Mouse (Mus musculus) heart, embryonic 15.5 days (tissue): ENCODE measurements around the gene Lrp2. TPM values are rescaled to one million over a fixed set of nuclear protein-coding genes. Genes with fewer than 3 reads are reported as not detected.
"Not testable (repeated sequence)": the region's sequence is repeated elsewhere in the genome, so short reads cannot be mapped to it uniquely, and the experiment has no call there.

Experiments used
- ATAC-seq: fragments of 200-750 bp; cut with Nextera tagmentation; replicated peaks from 2 replicates; pipeline ENCODE4 v1.8.0; 2017; ENCODE audit warnings: low read depth, moderate TSS enrichment; ENCODE audit not compliant: insufficient number of reproducible peaks, insufficient read depth, low FRiP score
- H3K27ac ChIP-seq: fragments of 300-500 bp; sonication (generic); 2 replicates; pipeline ENCODE4 v1.5.1; 2015; ENCODE audit warnings: mild to moderate bottlenecking, inconsistent platforms
- H3K27me3 ChIP-seq: fragments of 300-500 bp; sonication (generic); 2 replicates; pipeline ENCODE4 v1.6.1; 2015; ENCODE audit warnings: inconsistent platforms
- H3K36me3 ChIP-seq: fragments of 300-500 bp; sonication (generic); 2 replicates; pipeline ENCODE4 v1.6.1; 2015; ENCODE audit warnings: mild to moderate bottlenecking, inconsistent platforms
- H3K4me1 ChIP-seq: fragments of 300-500 bp; sonication (generic); replicated peaks from 2 replicates; pipeline ENCODE4 v1.6.1; 2015; ENCODE audit warnings: inconsistent platforms
- H3K4me2 ChIP-seq: fragments of 300-500 bp; sonication (generic); 2 replicates; pipeline ENCODE4 v1.6.1; 2015; ENCODE audit warnings: inconsistent platforms, mild to moderate bottlenecking, moderate library complexity
- H3K4me3 ChIP-seq: fragments of 300-500 bp; sonication (generic); 2 replicates; pipeline ENCODE4 v1.5.1; 2015; ENCODE audit warnings: mild to moderate bottlenecking, inconsistent platforms
- H3K9ac ChIP-seq: fragments of 300-500 bp; sonication (generic); 2 replicates; pipeline ENCODE4 v1.6.1; 2015; ENCODE audit warnings: mild to moderate bottlenecking, inconsistent platforms
- H3K9me3 ChIP-seq: fragments of 300-500 bp; sonication (generic); replicated peaks from 2 replicates; pipeline ENCODE4 v1.6.1; 2016; ENCODE audit warnings: inconsistent platforms
- WGBS: fragments of 180-500 bp; shearing (Covaris S2); methylation state at CpG from one replicate; pipeline ENCODE4 v1.1.7; 2015; ENCODE audit warnings: mixed read lengths; 5-methylcytosine and 5-hydroxymethylcytosine counted together
- polyA plus RNA-seq: library from polyadenylated mRNA; unstranded; fragments of >200 nt; fragmentation: Nextera tagmentation; extraction: Ambion mirVana; gene quantifications from 2 replicates; pipeline ENCODE4 v1.2.1, GENCODE M21; 2015

Lrp2 gene
- polyA plus RNA-seq, 1 experiment from 2014 or later: 0.25 TPM

DNA sequence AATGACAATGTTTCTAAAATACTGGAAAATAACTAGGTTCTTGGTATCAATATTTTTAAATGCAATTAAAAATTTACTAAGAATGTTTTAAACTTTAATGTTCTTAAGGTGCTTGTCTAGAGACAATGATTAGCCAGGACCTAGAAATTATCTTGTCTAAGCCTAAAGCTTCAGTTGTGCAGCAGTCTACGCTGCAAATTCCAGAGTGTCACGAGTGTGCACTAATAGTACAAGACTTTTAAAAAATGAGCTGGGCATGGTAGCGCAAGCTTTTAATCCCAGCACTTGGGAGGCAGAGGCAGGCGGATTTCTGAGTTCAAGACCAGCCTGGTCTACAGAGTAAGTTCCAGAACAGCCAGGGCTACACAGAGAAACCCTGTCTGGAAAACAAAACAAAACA, 3.8 kb downstream of the Lrp2 start:
- not testable (repeated sequence) for ATAC-seq, H3K27ac ChIP-seq, H3K36me3 ChIP-seq, H3K9me3 ChIP-seq, H3K9ac ChIP-seq, H3K4me3 ChIP-seq, H3K4me2 ChIP-seq
- peaks cover 33% of the 10 kb centered on the region for H3K27me3 ChIP-seq
- H3K4me1 ChIP-seq: peaks cover 28% of the 10 kb centered on the region
- 86% methylated on average over 4 of the region's 4 CpGs for WGBS

GRCm38 (mm10) chr2:69580091-69580490, 5.8 kb downstream of the Lrp2 start:
- peaks cover 10% of the 10 kb centered on the region for H3K4me1 ChIP-seq
- H3K27me3 ChIP-seq: peaks cover 16% of the 10 kb centered on the region
- no peak for ATAC-seq
- no peak overlapping the region for H3K4me2 ChIP-seq
- H3K36me3 ChIP-seq: no peaks in the 10 kb centered on the region
- no peak overlapping the region for H3K9ac ChIP-seq
- 85% methylated on average over 2 of the region's 2 CpGs for WGBS
- no peak overlapping the region for H3K4me3 ChIP-seq
- no peak overlapping the region for H3K27ac ChIP-seq
- no peaks in the 10 kb centered on the region for H3K9me3 ChIP-seq

- no peak overlapping the region for H3K4me2 ChIP-seq
- ATAC-seq: no peak
- 86% methylated on average over 8 of the region's 8 CpGs for WGBS
These were observed 7.7 kb downstream of the Lrp2 start for GRCm38 (mm10) chr2:69578206-69578605.

DNA sequence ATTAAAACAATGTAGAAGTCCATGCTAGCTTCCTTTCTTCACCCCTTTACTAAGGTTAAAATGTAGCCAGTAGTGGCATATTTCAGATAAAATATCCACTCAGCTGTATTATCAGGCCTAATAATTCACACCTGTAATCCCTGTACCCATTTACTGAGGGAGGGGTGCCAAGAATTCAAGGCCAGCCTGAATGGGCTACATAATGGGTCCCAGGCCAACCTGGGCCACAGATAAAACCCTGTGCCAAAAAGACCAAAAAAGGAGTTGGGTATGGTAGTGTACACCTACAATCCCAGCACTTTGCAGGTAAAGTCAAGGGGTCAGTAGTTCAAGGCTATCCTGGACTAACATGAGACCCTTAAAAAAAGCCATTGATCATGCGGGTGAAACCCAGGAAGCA, 9.3 kb downstream of the Lrp2 start:
- WGBS: 100% methylated on average over 1 of the region's 1 CpGs
- no peak overlapping the region for H3K4me3 ChIP-seq
- ATAC-seq: no peak
- H3K27me3 ChIP-seq: no peaks in the 10 kb centered on the region; the same call in 1 of the 2 replicates
- H3K27ac ChIP-seq: no peak overlapping the region
- no peak overlapping the region for H3K4me2 ChIP-seq
- H3K36me3 ChIP-seq: no peaks in the 10 kb centered on the region
- no peak overlapping the region for H3K9ac ChIP-seq
- no peaks in the 10 kb centered on the region for H3K9me3 ChIP-seq
- no peaks in the 10 kb centered on the region for H3K4me1 ChIP-seq

More at GRCm38 (mm10) chr2:69578206-69578605, 7.7 kb downstream of the Lrp2 start:
- H3K27me3 ChIP-seq: peaks cover 6% of the 10 kb centered on the region; the same call in 1 of the 2 replicates
- no peak overlapping the region for H3K9ac ChIP-seq
- H3K4me3 ChIP-seq: no peak overlapping the region
- no peaks in the 10 kb centered on the region for H3K36me3 ChIP-seq
- H3K9me3 ChIP-seq: no peaks in the 10 kb centered on the region
- H3K27ac ChIP-seq: no peak overlapping the region
- no peaks in the 10 kb centered on the region for H3K4me1 ChIP-seq

DNA sequence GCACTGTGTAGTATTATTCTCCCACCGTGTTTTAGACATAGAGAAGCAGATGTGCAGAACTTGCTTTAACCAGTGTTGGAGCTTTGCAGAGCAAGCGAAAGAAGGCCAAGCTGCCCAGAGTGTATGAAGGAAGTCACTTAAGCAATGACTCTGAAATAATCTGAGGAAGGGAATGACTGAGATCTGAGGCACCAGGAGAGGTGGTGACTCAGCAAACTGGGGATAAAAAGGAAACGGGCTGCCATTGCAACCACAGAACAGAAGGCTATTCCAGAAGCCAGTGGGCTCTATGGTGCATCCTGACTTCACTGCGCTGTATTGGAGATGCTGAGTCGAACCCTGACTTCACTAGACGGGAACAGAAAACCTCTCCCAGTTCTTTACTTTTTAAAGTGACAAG, 10.9 kb downstream of the Lrp2 start:
- Histone ChIP-seq H3K4me2 (no peak overlapping the region), H3K36me3 (no peaks in the 10 kb centered on the region), H3K4me1 (no peaks in the 10 kb centered on the region), H3K9ac (no peak overlapping the region), H3K4me3 (no peak overlapping the region), H3K27ac (no peak overlapping the region), H3K9me3 (no peaks in the 10 kb centered on the region), H3K27me3 (no peaks in the 10 kb centered on the region)
- no peak for ATAC-seq
- WGBS: 54% methylated on average over 6 of the region's 6 CpGs

- Histone ChIP-seq H3K4me2 (no peak overlapping the region), H3K27ac (no peak overlapping the region), H3K36me3 (no peaks in the 10 kb centered on the region), H3K9ac (no peak overlapping the region), H3K27me3 (no peaks in the 10 kb centered on the region), H3K9me3 (no peaks in the 10 kb centered on the region), H3K4me1 (no peaks in the 10 kb centered on the region), H3K4me3 (no peak overlapping the region)
- 61% methylated on average over 3 of the region's 3 CpGs for WGBS
- no peak for ATAC-seq
These were observed 11.6 kb downstream of the Lrp2 start for GRCm38 (mm10) chr2:69574261-69574660.

- H3K4me2 ChIP-seq: no peak overlapping the region
- no peak overlapping the region for H3K9ac ChIP-seq
- H3K4me3 ChIP-seq: no peak overlapping the region
- no peaks in the 10 kb centered on the region for H3K4me1 ChIP-seq
- H3K27me3 ChIP-seq: no peaks in the 10 kb centered on the region
- no peaks in the 10 kb centered on the region for H3K9me3 ChIP-seq
- H3K27ac ChIP-seq: no peak overlapping the region
- no peaks in the 10 kb centered on the region for H3K36me3 ChIP-seq
- ATAC-seq: no peak
These were observed 12.2 kb downstream of the Lrp2 start for GRCm38 (mm10) chr2:69573733-69574054.

DNA sequence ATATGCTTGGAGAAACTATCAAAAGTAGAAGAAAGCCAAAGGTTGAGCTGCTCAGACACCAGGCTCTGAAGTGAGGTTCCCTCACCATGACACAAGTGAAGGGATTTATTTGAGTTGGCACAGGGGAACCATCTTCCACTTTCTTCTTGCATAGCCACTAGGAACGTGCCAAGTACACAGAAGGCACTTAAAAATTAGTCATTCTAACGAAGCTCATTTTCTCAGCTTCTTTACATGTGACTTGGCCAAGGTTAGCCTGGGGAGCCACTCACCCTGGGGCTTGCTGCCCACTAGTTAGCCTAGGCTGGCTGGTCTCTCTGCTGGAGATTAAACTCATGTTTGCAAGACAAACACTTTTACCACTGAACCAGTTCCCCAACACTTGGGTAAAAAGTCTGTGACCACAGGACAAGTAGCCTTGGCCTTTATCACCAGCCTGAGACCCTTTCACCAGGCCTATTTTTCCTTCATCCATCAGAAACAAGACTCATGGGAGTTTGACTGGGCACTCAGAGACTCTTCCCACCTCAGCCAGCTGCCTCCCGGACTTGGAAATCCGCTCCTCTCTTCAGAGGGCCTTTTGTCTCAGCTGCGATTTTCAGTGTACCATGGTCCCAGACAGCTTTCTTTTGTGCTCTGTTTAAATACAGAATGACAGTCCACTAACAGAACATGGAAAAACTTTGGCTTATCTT, 12.7 kb downstream of the Lrp2 start:
- no peaks in the 10 kb centered on the region for H3K27me3 ChIP-seq

GRCm38 (mm10) chr2:69570556-69570955, 15.3 kb downstream of the Lrp2 start:
- WGBS: 87% methylated on average over 6 of the region's 6 CpGs
- H3K27ac ChIP-seq: no peak overlapping the region
- no peak for ATAC-seq

More for the DNA sequence above, 12.7 kb downstream of the Lrp2 start:
- no peaks in the 10 kb centered on the region for H3K36me3 ChIP-seq
- H3K4me2 ChIP-seq: no peak overlapping the region
- ATAC-seq: no peak
- H3K9ac ChIP-seq: no peak overlapping the region
- H3K9me3 ChIP-seq: no peaks in the 10 kb centered on the region
- no peaks in the 10 kb centered on the region for H3K4me1 ChIP-seq
- H3K27ac ChIP-seq: no peak overlapping the region
- H3K4me3 ChIP-seq: no peak overlapping the region
- WGBS: 67% methylated on average over 5 of the region's 5 CpGs

DNA sequence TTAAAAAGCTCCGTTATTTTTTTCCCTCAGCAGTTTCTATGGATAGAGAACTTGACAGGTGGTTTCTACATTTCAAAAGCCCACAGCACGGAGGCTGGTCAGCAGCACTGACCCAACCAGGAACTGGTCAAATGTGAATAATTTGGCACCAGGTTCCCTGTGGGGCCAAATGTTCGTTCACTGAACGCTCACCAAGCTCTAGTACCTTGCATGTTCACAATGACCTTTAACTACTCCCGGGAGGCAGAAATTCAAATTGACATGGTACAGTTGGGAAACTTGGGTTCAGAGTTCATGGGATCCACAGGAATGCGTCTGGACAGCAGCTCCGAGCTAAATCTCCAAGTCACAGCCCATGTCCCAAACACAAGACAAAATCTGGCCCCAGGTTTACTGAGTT, 19.6 kb downstream of the Lrp2 start:
- no peaks in the 10 kb centered on the region for H3K9me3 ChIP-seq
- no peaks in the 10 kb centered on the region for H3K4me1 ChIP-seq
- H3K27me3 ChIP-seq: no peaks in the 10 kb centered on the region
- 70% methylated on average over 7 of the region's 7 CpGs for WGBS
- no peak overlapping the region for H3K27ac ChIP-seq
- ATAC-seq: no peak
- no peak overlapping the region for H3K4me2 ChIP-seq
- H3K4me3 ChIP-seq: no peak overlapping the region
- H3K9ac ChIP-seq: no peak overlapping the region
- no peaks in the 10 kb centered on the region for H3K36me3 ChIP-seq

More at GRCm38 (mm10) chr2:69570556-69570955, 15.3 kb downstream of the Lrp2 start:
- H3K4me1 ChIP-seq: no peaks in the 10 kb centered on the region
- no peaks in the 10 kb centered on the region for H3K36me3 ChIP-seq
- H3K9ac ChIP-seq: no peak overlapping the region
- no peaks in the 10 kb centered on the region for H3K9me3 ChIP-seq
- no peaks in the 10 kb centered on the region for H3K27me3 ChIP-seq
- H3K4me2 ChIP-seq: no peak overlapping the region
- H3K4me3 ChIP-seq: no peak overlapping the region

- no peaks in the 10 kb centered on the region for H3K36me3 ChIP-seq
- no peak overlapping the region for H3K4me2 ChIP-seq
- no peaks in the 10 kb centered on the region for H3K27me3 ChIP-seq
- H3K9me3 ChIP-seq: no peaks in the 10 kb centered on the region
- H3K9ac ChIP-seq: no peak overlapping the region
- no peak for ATAC-seq
- no peak overlapping the region for H3K4me3 ChIP-seq
- WGBS: 43% methylated on average over 6 of the region's 6 CpGs
- H3K4me1 ChIP-seq: no peaks in the 10 kb centered on the region
- H3K27ac ChIP-seq: no peak overlapping the region
These were observed 22.4 kb downstream of the Lrp2 start for GRCm38 (mm10) chr2:69563492-69563891.

- Histone ChIP-seq H3K9me3 (no peaks in the 10 kb centered on the region), H3K4me2 (no peak overlapping the region), H3K27me3 (no peaks in the 10 kb centered on the region), H3K4me3 (no peak overlapping the region), H3K9ac (no peak overlapping the region), H3K4me1 (no peaks in the 10 kb centered on the region), H3K36me3 (no peaks in the 10 kb centered on the region), H3K27ac (no peak overlapping the region)
- ATAC-seq: no peak
- 53% methylated on average over 5 of the region's 5 CpGs for WGBS
These were observed 23.1 kb downstream of the Lrp2 start for GRCm38 (mm10) chr2:69562761-69563160.
